In the genomic region with DNA sequence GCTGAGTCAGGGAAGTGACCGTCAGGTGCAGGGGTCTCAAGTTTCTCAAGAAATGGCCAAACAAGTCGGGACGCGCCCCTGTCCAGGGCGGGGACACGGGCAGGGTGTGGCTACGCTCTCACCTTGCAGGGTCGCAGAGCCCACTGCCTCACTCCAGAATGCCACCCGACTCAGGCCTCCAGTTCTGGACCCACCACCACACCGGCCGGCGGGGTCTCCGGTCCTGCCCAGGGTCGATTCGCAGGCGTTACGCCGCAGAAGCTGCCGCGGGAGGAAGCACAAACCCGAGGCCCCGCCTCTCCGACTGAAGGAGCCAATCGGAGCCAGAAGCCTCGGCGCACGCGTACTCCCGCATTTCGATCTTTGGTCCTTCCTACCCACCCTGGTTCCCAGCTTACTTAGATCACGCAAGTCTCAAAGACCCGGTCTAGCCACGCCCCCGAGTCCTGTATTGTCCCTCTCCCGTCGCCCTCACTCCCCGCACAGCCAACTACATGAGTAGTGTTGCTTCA, we compare ENCODE assay signal across 8 mouse cellular contexts. TPM values are rescaled to one million over a fixed set of nuclear protein-coding genes. Genes with fewer than 3 reads are reported as not detected.
A peak's percentile ranks its signal among the peaks of the same experiment; 100 is the strongest.
DNase-seq lines count a peak whose midpoint lies in the region; ATAC-seq lines count a peak whose summit lies in the region.

A gene (minus strand): TSS at position 306 of the 512 bp plus-strand sequence.

- peak; percentile 97 for DNase-seq in CD4-positive, CD25-positive, alpha-beta regulatory T cell, adult 2 months (ENCODE audit: low read depth, low spot score)
- peak; percentile 23 for DNase-seq in fat pad, adult 2 months (ENCODE audit: extremely low read depth, low read depth, low spot score)
- DNase-seq in kidney, postnatal 10 days: peak; percentile 97
- peak; percentile 86 to 88 for DNase-seq in natural killer cell, adult 2 months (ENCODE audit: low spot score in 2 of 2)

- H3K4me3 ChIP-seq in brown adipose tissue, adult 24 weeks (ENCODE audit: insufficient read depth, low read depth, low read length): peak within 1 kb of the TSS; percentile 99
- peak within 1 kb of the TSS; percentile 89 for H3K4me3 ChIP-seq in heart, embryonic 13.5 days
- H3K4me3 ChIP-seq in liver, embryonic 12.5 days: peak within 1 kb of the TSS; percentile 79
- H3K4me3 ChIP-seq in stomach, embryonic 15.5 days (replicated peaks): peak within 1 kb of the TSS; percentile 84

- H3K36me3 ChIP-seq in heart, embryonic 13.5 days: peaks cover 22% of the 10 kb centered on the region
- H3K36me3 ChIP-seq in liver, embryonic 12.5 days: peaks cover 14% of the 10 kb centered on the region
- no peaks in the 10 kb centered on the region for H3K36me3 ChIP-seq in stomach, embryonic 15.5 days

- no peaks in the 10 kb centered on the region for H3K27me3 ChIP-seq in heart, embryonic 13.5 days (replicated peaks)
- H3K27me3 ChIP-seq in liver, embryonic 12.5 days (replicated peaks): no peaks in the 10 kb centered on the region
- no peaks in the 10 kb centered on the region for H3K27me3 ChIP-seq in stomach, embryonic 15.5 days (replicated peaks)

- peak; percentile 70 for ATAC-seq in heart, embryonic 13.5 days (ENCODE audit: extremely low read depth, insufficient number of reproducible peaks, low FRiP score, low TSS enrichment)
- ATAC-seq in liver, embryonic 12.5 days: peak; percentile 83
- peak; percentile 80 for ATAC-seq in stomach, embryonic 15.5 days (ENCODE audit: insufficient read depth, low FRiP score, low read depth)

- H3K4me1 ChIP-seq in brown adipose tissue, adult 24 weeks (ENCODE audit: control insufficient read depth, insufficient read depth, insufficient read length, low read length): peaks cover 13% of the 10 kb centered on the region
- peaks cover 63% of the 10 kb centered on the region for H3K4me1 ChIP-seq in heart, embryonic 13.5 days
- H3K4me1 ChIP-seq in liver, embryonic 12.5 days: peaks cover 74% of the 10 kb centered on the region
- peaks cover 47% of the 10 kb centered on the region for H3K4me1 ChIP-seq in stomach, embryonic 15.5 days

- peak within 1 kb of the TSS; percentile 93 for H3K4me2 ChIP-seq in heart, embryonic 13.5 days
- H3K4me2 ChIP-seq in liver, embryonic 12.5 days: peak within 1 kb of the TSS; percentile 87
- peak within 1 kb of the TSS; percentile 85 for H3K4me2 ChIP-seq in stomach, embryonic 15.5 days

- peak within 1 kb of the TSS; percentile 78 for H3K27ac ChIP-seq in brown adipose tissue, adult 24 weeks (replicated peaks; ENCODE audit: low read depth, low read length)
- peak within 1 kb of the TSS; percentile 61 for H3K27ac ChIP-seq in heart, embryonic 13.5 days (replicated peaks)
- H3K27ac ChIP-seq in liver, embryonic 12.5 days: peak within 1 kb of the TSS; percentile 82
- H3K27ac ChIP-seq in stomach, embryonic 15.5 days: peak within 1 kb of the TSS; percentile 44

- H3K9me3 ChIP-seq in heart, embryonic 13.5 days: no peaks in the 10 kb centered on the region
- H3K9me3 ChIP-seq in liver, embryonic 12.5 days (replicated peaks): no peaks in the 10 kb centered on the region
- no peaks in the 10 kb centered on the region for H3K9me3 ChIP-seq in stomach, embryonic 15.5 days

- H3K9ac ChIP-seq in heart, embryonic 13.5 days: peak within 1 kb of the TSS; percentile 94
- peak within 1 kb of the TSS; percentile 88 for H3K9ac ChIP-seq in liver, embryonic 12.5 days
- H3K9ac ChIP-seq in stomach, embryonic 15.5 days: peak within 1 kb of the TSS; percentile 82

- under 1% methylated on average over 37 of the region's 37 CpGs for WGBS in heart, embryonic 13.5 days
- WGBS in liver, embryonic 12.5 days (ENCODE audit: insufficient replicate concordance): under 1% methylated on average over 37 of the region's 37 CpGs
- WGBS in stomach, embryonic 15.5 days: under 1% methylated on average over 37 of the region's 37 CpGs

RNA-seq across cellular contexts. Expression of the gene that starts here (rescaled TPM):
- polyA plus RNA-seq in brown adipose tissue, adult 24 weeks (2012; ENCODE audit: insufficient read depth, insufficient read length, missing spikeins): 6.6 and 7.0 TPM in 2 replicates
- 27.4 and 29.0 TPM in 2 replicates for polyA plus RNA-seq in heart, embryonic 13.5 days (2015; fragmentation: Nextera tagmentation; extraction: Ambion mirVana)
- polyA plus RNA-seq in liver, embryonic 12.5 days (2016; fragmentation: Nextera tagmentation; extraction: Ambion mirVana): 22.1 and 24.2 TPM in 2 replicates
- polyA plus RNA-seq in stomach, embryonic 15.5 days (2015; fragmentation: Nextera tagmentation; extraction: Ambion mirVana): 25.3 and 27.7 TPM in 2 replicates

Comparison
In these comparisons a context has a peak if more than half of its experiments do, and no peak if none do; other contexts are left out.
1. Peak in every context shown above with its lines: DNase-seq, ATAC-seq, H3K4me3 ChIP-seq and H3K27ac ChIP-seq.
2. DNase-seq: peak in every context shown above with its lines; median percentile 97 in CD4-positive, CD25-positive, alpha-beta regulatory T cell, adult 2 months; 97 in kidney, postnatal 10 days; 87 in natural killer cell, adult 2 months; 23 in fat pad, adult 2 months.